Mouse (Mus musculus): ENCODE results near the gene Erich3. TPM values are rescaled to one million over a fixed set of nuclear protein-coding genes. Genes with fewer than 3 reads are reported as not detected.

Erich3 gene
- polyA plus RNA-seq, 1 experiment: not detected

- Histone ChIP-seq H3K4me1 (ENCODE audit: control insufficient read depth, insufficient read depth, low read length) (no peaks in the 10 kb centered on the region), H3K27ac (ENCODE audit: insufficient read depth, low read depth, low read length) (no peak overlapping the region), H3K4me3 (ENCODE audit: insufficient read depth, low read depth, low read length) (no peak overlapping the region)
- TF ChIP-seq CTCF (IDR thresholded peaks at IDR 0.05; ENCODE audit: insufficient read depth, low read depth, low read length): no peak
- TF ChIP-seq POLR2A (IDR thresholded peaks at IDR 0.05; ENCODE audit: insufficient read depth, low read depth, low read length): no peak
- WGBS: 90% methylated on average over 4 of the region's 4 CpGs
Measured at GRCm38 (mm10) chr3:154693902-154694301, 30.2 kb downstream of the Erich3 start.

GRCm38 (mm10) chr3:154696611-154697010 lies 33.0 kb downstream of the Erich3 start:
- no peaks in the 10 kb centered on the region for H3K4me1 ChIP-seq (ENCODE audit: control insufficient read depth, insufficient read depth, low read length)
- TF ChIP-seq CTCF (IDR thresholded peaks at IDR 0.05; ENCODE audit: insufficient read depth, low read depth, low read length) (no peak), POLR2A (IDR thresholded peaks at IDR 0.05; ENCODE audit: insufficient read depth, low read depth, low read length) (no peak)
- no peak overlapping the region for H3K27ac ChIP-seq (ENCODE audit: insufficient read depth, low read depth, low read length)
- 88% methylated on average over 3 of the region's 3 CpGs for WGBS
- no peak overlapping the region for H3K4me3 ChIP-seq (ENCODE audit: insufficient read depth, low read depth, low read length)

- WGBS: 58% methylated on average over 5 of the region's 5 CpGs
- Histone ChIP-seq H3K4me3 (ENCODE audit: insufficient read depth, low read depth, low read length) (no peak overlapping the region), H3K27ac (ENCODE audit: insufficient read depth, low read depth, low read length) (no peak overlapping the region), H3K4me1 (ENCODE audit: control insufficient read depth, insufficient read depth, low read length) (no peaks in the 10 kb centered on the region)
- no peak for TF ChIP-seq POLR2A (IDR thresholded peaks at IDR 0.05; ENCODE audit: insufficient read depth, low read depth, low read length)
- no peak for TF ChIP-seq CTCF (IDR thresholded peaks at IDR 0.05; ENCODE audit: insufficient read depth, low read depth, low read length)
Measured at GRCm38 (mm10) chr3:154698907-154699306, 35.2 kb downstream of the Erich3 start.

- TF ChIP-seq POLR2A (IDR thresholded peaks at IDR 0.05; ENCODE audit: insufficient read depth, low read depth, low read length) (no peak), CTCF (IDR thresholded peaks at IDR 0.05; ENCODE audit: insufficient read depth, low read depth, low read length) (no peak)
- no peaks in the 10 kb centered on the region for H3K4me1 ChIP-seq (ENCODE audit: control insufficient read depth, insufficient read depth, low read length)
- no peak overlapping the region for H3K4me3 ChIP-seq (ENCODE audit: insufficient read depth, low read depth, low read length)
- WGBS: 78% methylated on average over 3 of the region's 3 CpGs
- no peak overlapping the region for H3K27ac ChIP-seq (ENCODE audit: insufficient read depth, low read depth, low read length)
Measured at GRCm38 (mm10) chr3:154700296-154700695, 36.6 kb downstream of the Erich3 start.

GRCm38 (mm10) chr3:154700735-154701134 lies 37.1 kb downstream of the Erich3 start:
- no peaks in the 10 kb centered on the region for H3K4me1 ChIP-seq (ENCODE audit: control insufficient read depth, insufficient read depth, low read length)
- 68% methylated on average over 2 of the region's 2 CpGs for WGBS
- H3K27ac ChIP-seq (ENCODE audit: insufficient read depth, low read depth, low read length): no peak overlapping the region
- no peak overlapping the region for H3K4me3 ChIP-seq (ENCODE audit: insufficient read depth, low read depth, low read length)
- TF ChIP-seq POLR2A (IDR thresholded peaks at IDR 0.05; ENCODE audit: insufficient read depth, low read depth, low read length) (no peak), CTCF (IDR thresholded peaks at IDR 0.05; ENCODE audit: insufficient read depth, low read depth, low read length) (no peak)

DNA sequence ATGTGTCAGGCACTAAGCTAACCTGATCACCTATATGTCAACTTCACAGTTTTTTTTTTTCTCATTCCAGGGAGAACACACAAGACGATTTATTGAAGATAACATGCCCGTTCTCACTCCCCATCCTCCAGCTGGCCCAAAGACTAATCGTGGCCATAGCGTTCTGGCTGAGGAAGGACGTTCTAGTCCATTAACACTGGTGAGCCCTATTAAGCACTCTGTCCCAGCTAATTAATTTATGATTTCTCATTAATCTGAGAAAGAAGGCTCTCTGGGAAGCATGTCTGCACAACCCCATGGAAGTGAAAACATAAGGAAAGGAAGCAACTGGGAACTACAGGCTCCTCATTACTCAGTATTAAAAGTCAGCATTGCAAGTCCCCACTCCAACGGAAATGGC lies 41.1 kb downstream of the Erich3 start:
- H3K4me1 ChIP-seq (ENCODE audit: control insufficient read depth, insufficient read depth, low read length): no peaks in the 10 kb centered on the region
- no peak overlapping the region for H3K4me3 ChIP-seq (ENCODE audit: insufficient read depth, low read depth, low read length)
- WGBS: 93% methylated on average over 6 of the region's 6 CpGs
- no peak overlapping the region for H3K27ac ChIP-seq (ENCODE audit: insufficient read depth, low read depth, low read length)
- TF ChIP-seq CTCF (IDR thresholded peaks at IDR 0.05; ENCODE audit: insufficient read depth, low read depth, low read length) (no peak), POLR2A (IDR thresholded peaks at IDR 0.05; ENCODE audit: insufficient read depth, low read depth, low read length) (no peak)

DNA sequence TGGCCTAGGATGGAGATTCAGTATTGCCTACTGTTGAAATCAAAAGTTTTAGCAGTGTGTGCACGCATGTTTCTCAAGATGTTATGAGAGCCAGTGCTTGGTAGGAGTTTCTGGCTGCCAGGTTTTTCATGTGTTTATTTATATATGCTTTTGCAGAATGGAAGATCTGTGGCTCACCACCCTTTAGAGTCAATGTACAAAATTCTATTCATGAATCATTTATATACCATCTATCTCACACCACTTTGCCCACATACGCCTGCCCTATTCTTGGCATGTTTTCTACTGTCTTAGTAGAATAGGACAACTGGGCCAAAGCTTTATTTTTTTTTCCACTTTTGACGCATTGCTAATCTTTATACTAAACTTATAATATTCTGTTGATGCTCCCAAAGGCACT lies 44.5 kb downstream of the Erich3 start:
- H3K4me1 ChIP-seq (ENCODE audit: control insufficient read depth, insufficient read depth, low read length): no peaks in the 10 kb centered on the region
- WGBS: 95% methylated on average over 3 of the region's 3 CpGs
- TF ChIP-seq POLR2A (IDR thresholded peaks at IDR 0.05; ENCODE audit: insufficient read depth, low read depth, low read length) (no peak), CTCF (IDR thresholded peaks at IDR 0.05; ENCODE audit: insufficient read depth, low read depth, low read length) (no peak)
- H3K27ac ChIP-seq (ENCODE audit: insufficient read depth, low read depth, low read length): no peak overlapping the region
- no peak overlapping the region for H3K4me3 ChIP-seq (ENCODE audit: insufficient read depth, low read depth, low read length)

GRCm38 (mm10) chr3:154723198-154723597 lies 59.5 kb downstream of the Erich3 start:
- WGBS: 64% methylated on average over 7 of the region's 7 CpGs
- Histone ChIP-seq H3K4me3 (ENCODE audit: insufficient read depth, low read depth, low read length) (no peak overlapping the region), H3K4me1 (ENCODE audit: control insufficient read depth, insufficient read depth, low read length) (no peaks in the 10 kb centered on the region), H3K27ac (ENCODE audit: insufficient read depth, low read depth, low read length) (no peak overlapping the region)
- TF ChIP-seq CTCF (IDR thresholded peaks at IDR 0.05; ENCODE audit: insufficient read depth, low read depth, low read length) (no peak), POLR2A (IDR thresholded peaks at IDR 0.05; ENCODE audit: insufficient read depth, low read depth, low read length) (no peak)

DNA sequence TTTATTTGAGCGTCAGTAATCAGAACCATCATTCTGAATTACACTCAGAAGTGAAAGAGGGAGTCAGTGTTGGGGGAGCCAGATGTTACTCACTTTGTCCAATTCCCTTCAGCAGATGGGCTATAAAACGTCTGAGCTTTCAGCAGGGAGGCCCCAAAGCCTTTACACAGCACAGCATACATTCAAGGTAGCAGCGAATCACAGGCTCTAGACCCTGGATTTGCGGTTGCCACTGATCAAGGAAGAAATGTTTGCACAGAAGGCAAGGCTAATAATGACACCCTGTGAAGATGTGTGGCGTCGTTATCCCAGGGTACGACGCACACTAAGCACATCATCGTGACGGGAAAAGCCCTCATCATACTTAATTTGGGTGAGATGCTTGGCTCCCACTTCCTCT lies 67.8 kb downstream of the Erich3 start:
- no peak for TF ChIP-seq POLR2A (IDR thresholded peaks at IDR 0.05; ENCODE audit: insufficient read depth, low read depth, low read length)
- no peak for TF ChIP-seq CTCF (IDR thresholded peaks at IDR 0.05; ENCODE audit: insufficient read depth, low read depth, low read length)
- no peak overlapping the region for H3K4me3 ChIP-seq (ENCODE audit: insufficient read depth, low read depth, low read length)
- 70% methylated on average over 10 of the region's 10 CpGs for WGBS
- H3K27ac ChIP-seq (ENCODE audit: insufficient read depth, low read depth, low read length): no peak overlapping the region
- H3K4me1 ChIP-seq (ENCODE audit: control insufficient read depth, insufficient read depth, low read length): no peaks in the 10 kb centered on the region

DNA sequence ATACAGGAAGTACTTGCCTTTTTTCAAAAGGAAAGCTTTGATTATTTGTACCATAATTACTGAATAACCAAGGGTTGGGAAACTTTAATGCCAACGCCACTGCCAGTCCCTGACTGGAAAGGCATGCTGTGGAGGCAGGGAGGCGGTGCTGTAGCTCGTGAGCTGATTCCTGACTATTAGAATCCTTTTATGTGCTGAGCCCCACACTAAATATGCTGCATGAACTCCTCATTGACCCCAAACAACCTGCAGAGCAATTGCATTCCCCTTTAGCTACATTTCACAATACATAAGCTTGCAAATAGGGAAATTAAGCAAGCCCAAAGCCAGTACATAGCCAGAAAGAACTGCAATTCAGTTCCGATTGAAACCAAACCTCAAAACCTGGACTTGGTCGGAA lies 77.8 kb downstream of the Erich3 start:
- Histone ChIP-seq H3K27ac (ENCODE audit: insufficient read depth, low read depth, low read length) (no peak overlapping the region), H3K4me3 (ENCODE audit: insufficient read depth, low read depth, low read length) (no peak overlapping the region), H3K4me1 (ENCODE audit: control insufficient read depth, insufficient read depth, low read length) (no peaks in the 10 kb centered on the region)
- 56% methylated on average over 5 of the region's 5 CpGs for WGBS
- no peak for TF ChIP-seq CTCF (IDR thresholded peaks at IDR 0.05; ENCODE audit: insufficient read depth, low read depth, low read length)
- TF ChIP-seq POLR2A (IDR thresholded peaks at IDR 0.05; ENCODE audit: insufficient read depth, low read depth, low read length): no peak
